18 mouse cellular contexts compared by ENCODE assay signal in the genomic region with DNA sequence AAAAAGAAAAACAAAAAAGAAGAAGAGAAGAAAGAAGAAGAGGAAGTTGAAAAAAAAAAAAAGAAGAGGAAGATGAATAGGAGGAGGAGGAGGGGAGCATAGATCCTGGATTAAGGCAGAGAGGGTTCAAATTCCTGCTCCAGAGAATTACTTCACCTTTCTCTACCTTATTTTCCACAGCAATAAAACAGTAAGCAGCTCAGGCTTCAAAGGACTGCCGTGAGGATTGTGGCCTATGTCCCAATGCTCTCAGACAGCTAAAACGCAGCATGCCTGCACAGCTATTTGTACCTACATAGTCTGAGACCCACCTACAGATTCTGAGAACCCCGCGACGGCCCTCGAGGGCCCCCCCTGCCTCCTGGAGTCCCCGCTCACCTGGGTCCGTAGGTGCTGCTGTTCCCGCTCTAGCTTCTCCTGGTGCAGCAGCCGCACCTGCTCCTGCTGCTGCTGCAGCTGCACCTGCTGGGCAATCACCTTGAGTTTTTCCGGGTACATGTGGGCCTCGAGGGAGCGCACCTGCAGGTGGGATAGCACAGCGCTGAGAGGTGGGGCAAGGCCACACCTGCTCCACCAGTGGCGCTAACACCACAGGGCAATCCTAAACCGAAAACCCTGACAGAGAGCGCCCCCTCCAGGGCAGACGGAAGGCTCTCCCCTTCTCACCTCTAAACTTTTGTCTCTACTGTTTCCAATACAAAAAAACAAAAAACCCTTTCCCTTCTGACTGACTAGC. TPM values are rescaled to one million over a fixed set of nuclear protein-coding genes. Genes with fewer than 3 reads are reported as not detected.
DNase-seq lines count a peak whose midpoint lies in the region; ATAC-seq and TF ChIP-seq lines count a peak whose summit lies in the region.
"Had no signal": no experiment of that assay in that cellular context is flagged by ENCODE, and none has a peak within 500 bp of the region (broad histone marks: within the 10 kb centered on the region; RNA-seq: fewer than 3 reads in every experiment).

No protein-coding gene starts in this region.

- no peaks in the 10 kb centered on the region for H3K27me3 ChIP-seq in embryonic facial prominence, embryonic 14.5 days (replicated peaks; ENCODE audit: control insufficient read depth, insufficient read depth, low read length)
- no peaks in the 10 kb centered on the region for H3K27me3 ChIP-seq in embryonic facial prominence, embryonic 10.5 days (replicated peaks; ENCODE audit: low read depth, poor library complexity, severe bottlenecking)
- no peaks in the 10 kb centered on the region for H3K27me3 ChIP-seq in lung, embryonic 14.5 days (ENCODE audit: insufficient read depth, low read length)
- no peaks in the 10 kb centered on the region for H3K27me3 ChIP-seq in stomach, embryonic 15.5 days (replicated peaks)
- H3K27me3 ChIP-seq: embryonic facial prominence, embryonic 12.5 days; neural tube, embryonic 15.5 days had no signal

- H3K27ac ChIP-seq in embryonic facial prominence, embryonic 14.5 days (replicated peaks; ENCODE audit: low read depth, low read length), result no peak overlapping the region
- H3K27ac ChIP-seq in embryonic facial prominence, embryonic 10.5 days (replicated peaks), result no peak overlapping the region
- no peak overlapping the region for H3K27ac ChIP-seq in lung, embryonic 14.5 days (ENCODE audit: low read depth)
- H3K27ac ChIP-seq in stomach, embryonic 15.5 days, result peak overlapping the region; percentile 46; the same call in 1 of the 2 replicates
- H3K27ac ChIP-seq: embryonic facial prominence, embryonic 12.5 days; neural tube, embryonic 15.5 days had no signal

- 88% methylated on average over 18 of the region's 18 CpGs for WGBS in embryonic facial prominence, embryonic 14.5 days
- WGBS in embryonic facial prominence, embryonic 10.5 days, result 91% methylated on average over 18 of the region's 18 CpGs
- WGBS in lung, embryonic 14.5 days, result 85% methylated on average over 18 of the region's 18 CpGs
- 87% methylated on average over 18 of the region's 18 CpGs for WGBS in stomach, embryonic 15.5 days

- TF ChIP-seq CTCF in lung, embryonic 14.5 days (IDR thresholded peaks at IDR 0.05; ENCODE audit: low read depth), result 0 out of 2 replicates have a peak, but pooled peaks have one; percentile 9

- DNase-seq in embryonic facial prominence, embryonic 14.5 days (ENCODE audit: low spot score), result peak; percentile 36
- DNase-seq in embryonic facial prominence, embryonic 10.5 days (ENCODE audit: low spot score), result no peak
- no peak for DNase-seq in lung, embryonic 14.5 days
- no peak for DNase-seq in lung, postnatal 14 days
- DNase-seq in T-cell, adult 2 months (ENCODE audit: low spot score), result peak; percentile 8
- no peak for DNase-seq in retina, embryonic 14.5 days (ENCODE audit: low spot score)
- no peak for DNase-seq in thymus, postnatal 36 days
- DNase-seq: cerebellum, postnatal 14 days; heart, postnatal 14 days; kidney, adult 8-10 months; left cerebral cortex, postnatal 4 days; lung, postnatal 10 days; right cerebral cortex, postnatal 4 days; thymus, adult 2 months had no signal

- no peak overlapping the region for H3K9ac ChIP-seq in embryonic facial prominence, embryonic 14.5 days (ENCODE audit: low read depth, low read length)
- H3K9ac ChIP-seq in lung, embryonic 14.5 days, result no peak overlapping the region
- no peak overlapping the region for H3K9ac ChIP-seq in stomach, embryonic 15.5 days
- H3K9ac ChIP-seq: embryonic facial prominence, embryonic 12.5 days; neural tube, embryonic 15.5 days had no signal

- H3K4me2 ChIP-seq in embryonic facial prominence, embryonic 14.5 days (ENCODE audit: low read depth, low read length), result no peak overlapping the region
- H3K4me2 ChIP-seq in lung, embryonic 14.5 days, result no peak overlapping the region
- no peak overlapping the region for H3K4me2 ChIP-seq in stomach, embryonic 15.5 days
- H3K4me2 ChIP-seq: embryonic facial prominence, embryonic 12.5 days; neural tube, embryonic 15.5 days had no signal

- peaks cover 43% of the 10 kb centered on the region for H3K36me3 ChIP-seq in embryonic facial prominence, embryonic 14.5 days (ENCODE audit: control insufficient read depth, insufficient read depth, low read length)
- H3K36me3 ChIP-seq in embryonic facial prominence, embryonic 10.5 days (replicated peaks), result peaks cover 83% of the 10 kb centered on the region
- peaks cover 65% of the 10 kb centered on the region for H3K36me3 ChIP-seq in lung, embryonic 14.5 days (ENCODE audit: insufficient read depth)
- H3K36me3 ChIP-seq in stomach, embryonic 15.5 days, result peaks cover 27% of the 10 kb centered on the region; the same call in 1 of the 2 replicates

- H3K4me3 ChIP-seq in embryonic facial prominence, embryonic 14.5 days (ENCODE audit: low read depth, low read length), result no peak overlapping the region
- H3K4me3 ChIP-seq in embryonic facial prominence, embryonic 10.5 days, result no peak overlapping the region
- no peak overlapping the region for H3K4me3 ChIP-seq in lung, embryonic 14.5 days (ENCODE audit: low read depth, low read length)
- no peak overlapping the region for H3K4me3 ChIP-seq in stomach, embryonic 15.5 days (replicated peaks)
- H3K4me3 ChIP-seq: embryonic facial prominence, embryonic 12.5 days; neural tube, embryonic 15.5 days had no signal

- H3K9me3 ChIP-seq in embryonic facial prominence, embryonic 14.5 days (ENCODE audit: control insufficient read depth, low read length), result no peaks in the 10 kb centered on the region
- no peaks in the 10 kb centered on the region for H3K9me3 ChIP-seq in embryonic facial prominence, embryonic 10.5 days
- no peaks in the 10 kb centered on the region for H3K9me3 ChIP-seq in lung, embryonic 14.5 days (ENCODE audit: low read depth, low read length)
- H3K9me3 ChIP-seq in stomach, embryonic 15.5 days, result no peaks in the 10 kb centered on the region
- H3K9me3 ChIP-seq: embryonic facial prominence, embryonic 12.5 days; neural tube, embryonic 15.5 days had no signal

- ATAC-seq in embryonic facial prominence, embryonic 14.5 days (ENCODE audit: low read depth), result peak; percentile 39; the same call in 1 of the 2 replicates
- ATAC-seq in lung, embryonic 14.5 days (ENCODE audit: insufficient read depth), result no peak
- no peak for ATAC-seq in stomach, embryonic 15.5 days (ENCODE audit: insufficient read depth, low FRiP score, low read depth)
- ATAC-seq: forebrain, embryonic 16.5 days had no signal

- H3K4me1 ChIP-seq in embryonic facial prominence, embryonic 14.5 days (ENCODE audit: control insufficient read depth, insufficient read depth, low read length), result peaks cover 25% of the 10 kb centered on the region
- H3K4me1 ChIP-seq in embryonic facial prominence, embryonic 10.5 days, result peaks cover 31% of the 10 kb centered on the region
- peaks cover 13% of the 10 kb centered on the region for H3K4me1 ChIP-seq in lung, embryonic 14.5 days (ENCODE audit: insufficient read depth)
- H3K4me1 ChIP-seq in stomach, embryonic 15.5 days, result peaks cover 30% of the 10 kb centered on the region

RNA-seq across cellular contexts. Expression of gene Srl, which starts 7.5 kb away (rescaled TPM):
- 89.2 and 112 TPM in 2 replicates for polyA plus RNA-seq in embryonic facial prominence, embryonic 14.5 days (2014; fragmentation: Nextera tagmentation; extraction: Ambion mirVana)
- polyA plus RNA-seq in embryonic facial prominence, embryonic 10.5 days (2016; fragmentation: Nextera tagmentation; extraction: Ambion mirVana), result 25.5 and 26.6 TPM in 2 replicates
- polyA plus RNA-seq in lung, embryonic 14.5 days (2014; fragmentation: Nextera tagmentation; extraction: Ambion mirVana), result 18.4 and 20.7 TPM in 2 replicates
- polyA plus RNA-seq in stomach, embryonic 15.5 days (2015; fragmentation: Nextera tagmentation; extraction: Ambion mirVana), result 9.3 and 13.7 TPM in 2 replicates

RNA-seq across cellular contexts. Expression of gene Tfap4, which starts 10.5 kb away (rescaled TPM):
- 16.6 and 17.2 TPM in 2 replicates for polyA plus RNA-seq in embryonic facial prominence, embryonic 14.5 days (2014; fragmentation: Nextera tagmentation; extraction: Ambion mirVana)
- 37.7 and 39.5 TPM in 2 replicates for polyA plus RNA-seq in embryonic facial prominence, embryonic 10.5 days (2016; fragmentation: Nextera tagmentation; extraction: Ambion mirVana)
- 23.0 and 24.1 TPM in 2 replicates for polyA plus RNA-seq in lung, embryonic 14.5 days (2014; fragmentation: Nextera tagmentation; extraction: Ambion mirVana)
- polyA plus RNA-seq in stomach, embryonic 15.5 days (2015; fragmentation: Nextera tagmentation; extraction: Ambion mirVana), result 20.3 and 22.4 TPM in 2 replicates

RNA-seq across cellular contexts. Expression of gene Glis2, which starts 45.4 kb away (rescaled TPM):
- 34.7 and 36.3 TPM in 2 replicates for polyA plus RNA-seq in embryonic facial prominence, embryonic 14.5 days (2014; fragmentation: Nextera tagmentation; extraction: Ambion mirVana)
- 22.2 and 22.3 TPM in 2 replicates for polyA plus RNA-seq in embryonic facial prominence, embryonic 10.5 days (2016; fragmentation: Nextera tagmentation; extraction: Ambion mirVana)
- polyA plus RNA-seq in lung, embryonic 14.5 days (2014; fragmentation: Nextera tagmentation; extraction: Ambion mirVana), result 24.4 and 29.2 TPM in 2 replicates
- polyA plus RNA-seq in stomach, embryonic 15.5 days (2015; fragmentation: Nextera tagmentation; extraction: Ambion mirVana), result 27.9 and 30.6 TPM in 2 replicates

Comparison
In these comparisons a context has a peak if more than half of its experiments do, and no peak if none do; other contexts are left out.
1. DNase-seq: peak in embryonic facial prominence, embryonic 14.5 days (single experiment) and T-cell, adult 2 months (single experiment); none in embryonic facial prominence, embryonic 10.5 days (single experiment), lung, embryonic 14.5 days (single experiment), lung, postnatal 14 days (single experiment), retina, embryonic 14.5 days (single experiment) and thymus, postnatal 36 days (0 of 2).